Mouse (Mus musculus) midbrain, embryonic 15.5 days (tissue): ENCODE results near the gene Usp17lb. TPM values are rescaled to one million over a fixed set of nuclear protein-coding genes. Genes with fewer than 3 reads are reported as not detected.
"Not testable (repeated sequence)": the region's sequence is repeated elsewhere in the genome, so short reads cannot be mapped to it uniquely, and the experiment has no call there.

Experiments
- ATAC-seq: fragments of 200-750 bp; cut with Nextera tagmentation; replicated peaks from 2 replicates; pipeline ENCODE4 v1.8.0; 2017; ENCODE audit warnings: moderate TSS enrichment
- H3K27ac ChIP-seq: fragments of 300-500 bp; sonication (generic); 2 replicates; pipeline ENCODE4 v1.5.1; 2015; ENCODE audit warnings: mild to moderate bottlenecking, inconsistent platforms
- H3K27me3 ChIP-seq: fragments of 300-500 bp; sonication (generic); replicated peaks from 2 replicates; pipeline ENCODE4 v1.6.1; 2015; ENCODE audit warnings: inconsistent platforms
- H3K36me3 ChIP-seq: fragments of 300-500 bp; sonication (generic); replicated peaks from 2 replicates; pipeline ENCODE4 v1.6.1; 2015; ENCODE audit warnings: inconsistent platforms
- H3K4me1 ChIP-seq: fragments of 300-500 bp; sonication (generic); 2 replicates; pipeline ENCODE4 v1.6.1; 2015; ENCODE audit warnings: inconsistent platforms
- H3K4me2 ChIP-seq: fragments of 300-500 bp; sonication (generic); 2 replicates; pipeline ENCODE4 v1.6.1; 2015; ENCODE audit warnings: inconsistent platforms, mild to moderate bottlenecking, moderate library complexity
- H3K4me3 ChIP-seq: fragments of 300-500 bp; sonication (generic); 2 replicates; pipeline ENCODE4 v1.5.1; 2015; ENCODE audit warnings: mild to moderate bottlenecking, inconsistent platforms
- H3K9ac ChIP-seq: fragments of 300-500 bp; sonication (generic); 2 replicates; pipeline ENCODE4 v1.6.1; 2015; ENCODE audit warnings: mild to moderate bottlenecking, inconsistent platforms
- H3K9me3 ChIP-seq: fragments of 300-500 bp; sonication (generic); 2 replicates; pipeline ENCODE4 v1.6.1; 2016; ENCODE audit warnings: inconsistent platforms
- WGBS: fragments of 180-500 bp; shearing (Covaris S2); methylation state at CpG from one replicate; pipeline ENCODE4 v1.1.7; 2015; ENCODE audit warnings: mixed read lengths; 5-methylcytosine and 5-hydroxymethylcytosine counted together
- polyA plus RNA-seq: library from polyadenylated mRNA; unstranded; fragments of >200 nt; fragmentation: Nextera tagmentation; extraction: Ambion mirVana; gene quantifications from 2 replicates; pipeline ENCODE4 v1.2.1, GENCODE M21; 2015

Usp17lb gene
- not detected in 2 replicates for polyA plus RNA-seq

DNA sequence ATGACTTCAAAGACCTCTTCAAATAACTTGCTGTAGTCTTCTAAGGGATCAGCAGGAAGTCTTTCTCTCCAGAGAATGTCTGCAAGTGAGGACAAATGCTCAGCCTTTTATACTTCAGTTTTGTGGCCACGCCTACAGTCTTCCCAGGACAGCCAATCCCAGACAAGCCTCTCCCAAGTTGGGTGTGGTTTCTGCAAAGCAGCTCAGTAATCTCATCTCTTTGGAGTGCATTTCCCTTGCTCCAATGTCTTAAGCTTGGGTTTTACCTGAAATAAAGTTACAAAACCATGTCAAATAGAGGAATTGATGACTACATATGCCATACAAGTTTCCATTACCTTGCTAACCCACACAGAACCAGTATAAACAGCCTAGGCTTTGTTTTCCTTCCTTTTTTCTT lies at the start of gene Usp17lb:
Gene Usp17lb, minus strand, starts transcription at position 101 of the 400 bp plus-strand sequence.
- Histone ChIP-seq H3K27ac (no peak within 1 kb of the TSS), H3K9me3 (no peaks in the 10 kb centered on the region), H3K4me2 (no peak within 1 kb of the TSS), H3K4me3 (no peak within 1 kb of the TSS), H3K4me1 (no peaks in the 10 kb centered on the region), H3K9ac (no peak within 1 kb of the TSS), H3K27me3 (no peaks in the 10 kb centered on the region), H3K36me3 (no peaks in the 10 kb centered on the region)
- no peak for ATAC-seq
- 76% methylated on average over 1 of the region's 1 CpGs for WGBS

DNA sequence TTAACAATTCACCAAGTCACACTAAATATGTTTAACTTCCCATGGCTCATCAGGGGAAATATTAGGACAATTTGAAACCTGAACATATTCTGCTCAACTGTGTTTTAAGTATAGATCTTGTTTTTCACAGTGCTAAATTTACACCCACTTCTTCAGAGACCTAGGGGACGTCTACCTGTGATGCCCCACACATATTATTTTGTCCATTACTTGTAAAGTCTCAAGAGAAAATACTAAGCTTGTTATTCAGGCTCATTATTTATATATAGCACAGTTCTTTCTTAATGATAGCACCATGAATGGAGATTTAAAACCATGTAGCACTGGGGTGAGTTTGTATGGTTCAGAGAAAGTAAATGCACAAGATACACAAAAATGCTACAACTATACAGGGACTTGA lies 35.3 kb upstream of the Usp17lb start, which contains the start of gene Olfr665:
Gene Olfr665, plus strand, starts transcription at position 301 of the 400 bp plus-strand sequence.
- 51% methylated on average over 1 of the region's 1 CpGs for WGBS
- ATAC-seq: no peak
- H3K4me3 ChIP-seq: no peak within 1 kb of the TSS
- H3K9me3 ChIP-seq: no peaks in the 10 kb centered on the region
- no peak within 1 kb of the TSS for H3K9ac ChIP-seq
- H3K4me2 ChIP-seq: no peak within 1 kb of the TSS
- no peak within 1 kb of the TSS for H3K27ac ChIP-seq
- no peaks in the 10 kb centered on the region for H3K27me3 ChIP-seq
- no peaks in the 10 kb centered on the region for H3K4me1 ChIP-seq
- H3K36me3 ChIP-seq: no peaks in the 10 kb centered on the region

DNA sequence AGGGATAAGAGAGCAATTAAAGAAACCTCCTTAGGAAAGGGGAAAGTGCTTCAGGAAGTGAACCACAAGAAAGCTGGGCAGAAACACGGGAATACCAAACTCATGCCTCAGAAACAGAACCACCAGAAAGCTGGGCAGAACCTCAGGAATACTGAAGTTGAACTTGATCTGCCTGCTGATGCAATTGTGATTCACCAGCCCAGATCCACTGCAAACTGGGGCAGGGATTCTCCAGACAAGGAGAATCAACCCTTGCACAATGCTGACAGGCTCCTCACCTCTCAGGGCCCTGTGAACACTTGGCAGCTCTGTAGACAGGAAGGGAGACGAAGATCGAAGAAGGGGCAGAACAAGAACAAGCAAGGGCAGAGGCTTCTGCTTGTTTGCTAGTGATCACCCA lies 19.0 kb upstream of the Usp17lb start:
- no peaks in the 10 kb centered on the region for H3K36me3 ChIP-seq
- H3K4me2 ChIP-seq: no peak overlapping the region
- H3K9ac ChIP-seq: no peak overlapping the region
- H3K27me3 ChIP-seq: no peaks in the 10 kb centered on the region
- H3K4me1 ChIP-seq: no peaks in the 10 kb centered on the region
- H3K9me3 ChIP-seq: no peaks in the 10 kb centered on the region
- WGBS: 88% methylated on average over 3 of the region's 3 CpGs
- ATAC-seq: no peak
- no peak overlapping the region for H3K4me3 ChIP-seq
- H3K27ac ChIP-seq: no peak overlapping the region

DNA sequence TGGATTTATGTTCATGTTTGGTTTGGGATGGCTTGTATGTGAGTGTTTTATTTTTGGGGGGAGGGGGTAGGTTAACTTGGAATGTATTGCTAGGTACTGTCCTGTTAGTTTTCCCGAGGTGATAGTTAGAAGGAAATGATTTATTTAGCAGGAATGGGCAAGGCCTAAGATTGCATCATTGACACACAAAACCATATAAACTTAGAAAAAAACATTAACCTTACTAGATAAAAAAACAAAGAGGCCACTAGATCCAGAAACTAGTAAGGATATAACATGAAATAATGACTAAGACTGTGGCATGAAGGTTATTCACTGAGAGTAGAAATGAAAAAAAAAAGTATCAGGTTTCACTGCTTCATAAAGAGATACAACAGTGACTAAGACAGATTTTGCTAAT lies 15.3 kb upstream of the Usp17lb start:
- WGBS: 80% methylated on average over 1 of the region's 1 CpGs
- H3K4me1 ChIP-seq: no peaks in the 10 kb centered on the region
- no peak overlapping the region for H3K4me3 ChIP-seq
- no peaks in the 10 kb centered on the region for H3K36me3 ChIP-seq
- H3K4me2 ChIP-seq: no peak overlapping the region
- H3K9ac ChIP-seq: no peak overlapping the region
- ATAC-seq: no peak
- H3K27me3 ChIP-seq: no peaks in the 10 kb centered on the region
- no peak overlapping the region for H3K27ac ChIP-seq
- H3K9me3 ChIP-seq: no peaks in the 10 kb centered on the region

DNA sequence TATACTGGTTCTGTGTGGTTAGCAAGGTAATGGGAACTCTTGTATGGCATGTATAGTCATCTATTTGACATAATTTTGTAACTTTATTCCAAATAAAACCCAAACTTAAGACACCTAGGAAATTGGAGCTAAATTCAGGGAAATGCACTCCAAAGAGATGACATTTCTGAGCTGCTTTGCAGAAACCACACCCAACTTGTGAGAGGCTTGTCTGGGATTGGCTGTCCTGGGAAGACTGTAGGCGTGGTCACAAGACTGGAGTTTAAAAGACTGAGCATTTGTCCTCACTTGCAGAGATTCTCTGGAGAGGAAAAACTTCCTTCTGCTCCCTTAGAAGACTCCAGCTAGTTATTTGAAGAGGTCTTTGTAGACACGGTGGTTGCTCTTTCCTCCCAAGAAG lies 14.3 kb upstream of the Usp17lb start, which contains the start of gene Usp17la:
Gene Usp17la, plus strand, starts transcription at position 301 of the 400 bp plus-strand sequence.
- 84% methylated on average over 2 of the region's 2 CpGs for WGBS

DNA sequence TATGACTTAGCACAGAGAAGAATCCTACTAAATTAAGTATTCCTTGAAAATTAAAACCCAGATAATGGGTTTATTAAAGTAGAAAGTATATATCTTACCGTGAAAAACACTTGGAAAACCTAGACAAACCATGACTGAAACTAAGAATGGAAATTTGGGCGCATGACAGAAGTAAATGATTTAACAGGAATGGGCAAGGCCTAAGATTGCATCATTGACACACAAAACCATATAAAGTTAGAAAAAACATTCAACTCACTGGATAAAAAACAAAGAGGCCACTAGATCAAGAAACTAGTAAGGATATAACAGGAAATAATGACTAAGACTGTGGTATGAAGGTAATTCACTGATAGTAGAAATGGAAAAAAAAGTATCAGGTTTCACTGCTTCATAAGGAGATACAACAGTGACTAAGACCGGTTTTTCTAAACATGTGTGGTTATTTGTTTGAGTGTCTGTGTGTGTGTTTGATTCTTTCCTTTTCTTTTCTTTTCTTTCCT lies 12.9 kb upstream of the Usp17lb start:
- H3K27ac ChIP-seq: no peak overlapping the region
- no peak overlapping the region for H3K9ac ChIP-seq
- ATAC-seq: no peak
- 84% methylated on average over 3 of the region's 3 CpGs for WGBS
- H3K27me3 ChIP-seq: no peaks in the 10 kb centered on the region
- no peaks in the 10 kb centered on the region for H3K36me3 ChIP-seq
- H3K4me3 ChIP-seq: no peak overlapping the region
- no peaks in the 10 kb centered on the region for H3K9me3 ChIP-seq
- H3K4me1 ChIP-seq: no peaks in the 10 kb centered on the region
- H3K4me2 ChIP-seq: no peak overlapping the region

More for the DNA sequence above, 14.3 kb upstream of the Usp17lb start, which contains the start of gene Usp17la:
- not testable (repeated sequence) for H3K27ac ChIP-seq, ATAC-seq, H3K27me3 ChIP-seq, H3K4me1 ChIP-seq, H3K9ac ChIP-seq, H3K36me3 ChIP-seq, H3K4me3 ChIP-seq, H3K4me2 ChIP-seq, H3K9me3 ChIP-seq

DNA sequence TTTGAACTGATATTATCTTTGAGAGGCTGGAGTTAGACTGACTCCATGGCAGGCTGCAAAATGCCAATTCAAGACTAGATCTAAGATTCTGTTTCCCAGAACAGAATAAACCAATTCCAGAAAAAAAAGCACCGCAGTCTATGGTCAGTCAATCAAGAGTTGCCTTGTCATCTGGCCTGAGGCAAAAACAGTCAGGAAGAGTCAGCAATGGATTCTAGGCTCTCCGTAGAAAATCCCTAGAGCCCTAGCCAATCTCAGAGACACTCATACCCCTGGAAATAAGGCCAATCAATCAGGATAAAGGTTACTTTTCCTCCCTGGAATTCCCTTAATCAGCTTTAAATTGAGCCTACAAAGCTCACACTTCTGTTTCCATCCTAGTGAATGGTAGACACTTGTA lies 9.1 kb upstream of the Usp17lb start:
- H3K36me3 ChIP-seq, ATAC-seq, H3K4me2 ChIP-seq, H3K4me1 ChIP-seq, H3K27me3 ChIP-seq, H3K27ac ChIP-seq, H3K9ac ChIP-seq, H3K9me3 ChIP-seq, H3K4me3 ChIP-seq: not testable (repeated sequence)
- WGBS: 60% methylated on average over 2 of the region's 2 CpGs

DNA sequence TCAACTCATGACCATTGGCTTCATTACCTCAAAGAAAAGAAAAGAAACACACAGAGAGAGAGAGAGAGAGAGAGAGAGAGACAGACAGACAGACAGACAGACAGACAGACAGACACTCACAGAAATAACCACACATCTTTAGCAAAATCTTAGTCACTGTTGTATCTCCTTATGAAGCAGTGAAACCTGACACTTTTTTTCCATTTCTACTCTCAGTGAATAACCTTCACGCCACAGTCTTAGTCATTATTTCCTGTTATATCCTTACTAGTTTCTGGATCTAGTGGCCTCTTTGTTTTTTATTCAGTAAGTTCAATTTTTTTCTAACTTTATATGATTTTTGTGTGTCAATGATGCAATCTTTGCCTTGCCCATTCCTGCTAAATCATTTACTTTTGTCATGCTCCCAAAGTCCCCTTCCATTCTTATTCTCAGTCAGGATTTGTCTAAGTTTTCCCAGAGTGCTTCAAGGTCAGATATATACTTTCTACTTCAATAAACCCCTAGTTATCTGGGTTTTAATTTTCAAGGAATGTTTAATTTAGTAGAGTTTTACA lies 1.4 kb upstream of the Usp17lb start:
- H3K4me3 ChIP-seq: no peak overlapping the region
- no peaks in the 10 kb centered on the region for H3K9me3 ChIP-seq
- WGBS: 90% methylated on average over 1 of the region's 1 CpGs
- no peak overlapping the region for H3K9ac ChIP-seq
- H3K4me1 ChIP-seq: no peaks in the 10 kb centered on the region
- no peaks in the 10 kb centered on the region for H3K36me3 ChIP-seq
- ATAC-seq: no peak
- H3K27me3 ChIP-seq: no peaks in the 10 kb centered on the region
- H3K27ac ChIP-seq: no peak overlapping the region
- no peak overlapping the region for H3K4me2 ChIP-seq

DNA sequence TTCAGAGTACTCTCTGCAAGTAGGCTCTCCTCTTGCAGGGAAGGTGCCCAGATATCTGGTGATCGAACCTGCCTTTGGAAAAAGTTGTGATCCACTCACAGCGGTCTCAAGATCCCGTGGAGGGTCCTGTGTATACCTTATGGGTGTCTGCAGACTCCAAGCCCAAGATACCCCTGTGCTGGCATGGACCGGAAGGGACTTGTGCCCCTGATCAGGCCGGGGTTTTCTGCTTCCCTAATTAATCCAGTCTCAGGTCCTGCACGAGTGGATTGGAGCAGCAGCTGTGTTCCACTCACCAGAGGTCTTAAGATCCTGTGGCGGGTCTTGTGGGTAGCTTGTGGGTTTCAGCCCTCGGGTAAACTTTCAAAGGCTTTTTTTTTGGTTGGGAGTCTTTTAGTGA lies 32.1 kb downstream of the Usp17lb start:
- H3K4me2 ChIP-seq, H3K36me3 ChIP-seq, H3K27me3 ChIP-seq, H3K4me1 ChIP-seq, H3K4me3 ChIP-seq, H3K9me3 ChIP-seq, ATAC-seq, H3K27ac ChIP-seq, H3K9ac ChIP-seq: not testable (repeated sequence)
- WGBS: 85% methylated on average over 8 of the region's 8 CpGs

DNA sequence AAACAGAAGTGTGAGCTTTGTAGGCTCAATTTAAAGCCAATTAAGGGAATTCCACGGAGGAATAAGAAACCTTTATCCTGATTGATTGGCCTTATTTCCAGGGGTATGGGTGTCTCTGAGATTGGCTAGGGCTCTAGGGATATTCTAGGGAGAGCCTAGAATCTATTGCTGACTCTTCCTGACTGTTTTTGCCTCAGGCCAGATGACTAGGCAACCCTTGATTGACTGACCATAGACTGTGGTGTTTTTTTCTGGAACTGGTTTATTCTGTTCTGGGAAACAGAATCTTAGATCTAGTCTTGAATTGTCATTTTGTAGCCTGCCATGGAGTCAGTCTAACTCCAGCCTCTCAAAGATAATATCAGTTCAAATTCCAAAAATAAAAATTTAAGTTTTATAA lies 51.6 kb downstream of the Usp17lb start:
- H3K4me2 ChIP-seq: no peak overlapping the region
- ATAC-seq: no peak
- no peaks in the 10 kb centered on the region for H3K4me1 ChIP-seq
- H3K9me3 ChIP-seq: no peaks in the 10 kb centered on the region
- H3K9ac ChIP-seq: no peak overlapping the region
- WGBS: 44% methylated on average over 1 of the region's 1 CpGs
- no peak overlapping the region for H3K4me3 ChIP-seq
- no peak overlapping the region for H3K27ac ChIP-seq
- no peaks in the 10 kb centered on the region for H3K27me3 ChIP-seq
- H3K36me3 ChIP-seq: no peaks in the 10 kb centered on the region

Other genes starting within 250 kb of the Usp17lb start
- not detected in 2 replicates for gene Olfr655, start 240.8 kb downstream of the Usp17lb start, polyA plus RNA-seq
- not detected in 2 replicates for gene Olfr656, start 228.6 kb downstream of the Usp17lb start, polyA plus RNA-seq
- gene Olfr657, start 217.8 kb downstream of the Usp17lb start, polyA plus RNA-seq: not detected in 2 replicates
- 0.10 and 0.11 TPM in 2 replicates for gene Olfr658, start 195.3 kb downstream of the Usp17lb start, polyA plus RNA-seq
- gene Olfr659, start 175.8 kb downstream of the Usp17lb start, polyA plus RNA-seq: not detected in 2 replicates
- gene Olfr661, start 156.1 kb downstream of the Usp17lb start, polyA plus RNA-seq: not detected in 2 replicates
- not detected in 2 replicates for gene Usp17le, start 65.1 kb downstream of the Usp17lb start, polyA plus RNA-seq
- not detected in 2 replicates for gene Usp17la, start 14.4 kb upstream of the Usp17lb start, polyA plus RNA-seq
- gene Olfr665, start 35.4 kb upstream of the Usp17lb start, polyA plus RNA-seq: not detected in 2 replicates
- not detected in 2 replicates for gene Olfr666, start 53.3 kb upstream of the Usp17lb start, polyA plus RNA-seq
- gene Olfr667, start 78.9 kb upstream of the Usp17lb start, polyA plus RNA-seq: not detected in 2 replicates
- not detected in 2 replicates for gene Olfr668, start 85.5 kb upstream of the Usp17lb start, polyA plus RNA-seq
- not detected in 2 replicates for gene Olfr669, start 91.6 kb upstream of the Usp17lb start, polyA plus RNA-seq
- gene Olfr670, start 120.0 kb upstream of the Usp17lb start, polyA plus RNA-seq: not detected in 2 replicates
- gene Olfr671, start 136.5 kb upstream of the Usp17lb start, polyA plus RNA-seq: not detected in 2 replicates
- not detected in 2 replicates for gene Olfr672, start 159.4 kb upstream of the Usp17lb start, polyA plus RNA-seq
- gene Olfr675, start 185.9 kb upstream of the Usp17lb start, polyA plus RNA-seq: not detected in 2 replicates
- not detected in 2 replicates for gene Olfr676, start 190.1 kb upstream of the Usp17lb start, polyA plus RNA-seq
- gene Olfr677, start 208.8 kb upstream of the Usp17lb start, polyA plus RNA-seq: not detected in 2 replicates
- gene Olfr678, start 221.9 kb upstream of the Usp17lb start, polyA plus RNA-seq: not detected in 2 replicates
- not detected in 2 replicates for gene Olfr679, start 238.6 kb upstream of the Usp17lb start, polyA plus RNA-seq